Mouse (Mus musculus): Measurements from ENCODE around the gene Rpl38. TPM values are rescaled to one million over a fixed set of nuclear protein-coding genes. Genes with fewer than 3 reads are reported as not detected.
"Not testable (repeated sequence)": the region's sequence is repeated elsewhere in the genome, so short reads cannot be mapped to it uniquely, and the experiment has no call there.

Rpl38 gene
- total RNA-seq, 2 experiments from 2014 or later: 800 to 850 TPM

GRCm38 (mm10) chr11:114655350-114656008, 12.8 kb upstream of the Rpl38 start:
- DNase-seq (ENCODE audit: low spot score in 2 of 2): no peak

- no peak for DNase-seq (ENCODE audit: low spot score in 2 of 2)
Observed at GRCm38 (mm10) chr11:114656994-114657644, 11.2 kb upstream of the Rpl38 start.

- peak in 1 of 2 experiments; percentile 70 for DNase-seq (ENCODE audit: low spot score in 2 of 2)
Observed at GRCm38 (mm10) chr11:114657737-114658136, 10.6 kb upstream of the Rpl38 start.

- DNase-seq (ENCODE audit: low spot score in 2 of 2): no peak
Observed at GRCm38 (mm10) chr11:114662161-114662560, 6.2 kb upstream of the Rpl38 start.

- peak in 1 of 2 experiments; percentile 71 for DNase-seq (ENCODE audit: low spot score in 2 of 2)
Observed at GRCm38 (mm10) chr11:114662746-114663362, 5.5 kb upstream of the Rpl38 start.

GRCm38 (mm10) chr11:114664164-114664563, 4.2 kb upstream of the Rpl38 start:
- DNase-seq (ENCODE audit: low spot score in 2 of 2): no peak

GRCm38 (mm10) chr11:114665463-114665862, 2.9 kb upstream of the Rpl38 start:
- DNase-seq (ENCODE audit: low spot score in 2 of 2): no peak

GRCm38 (mm10) chr11:114666786-114667185, 1.5 kb upstream of the Rpl38 start:
- DNase-seq (ENCODE audit: low spot score in 2 of 2): no peak

- DNase-seq (ENCODE audit: low spot score in 2 of 2): no peak
Observed at GRCm38 (mm10) chr11:114667236-114667931, 940 bp upstream of the Rpl38 start.

- not testable (repeated sequence) for DNase-seq (ENCODE audit: low spot score in 2 of 2)
Observed at GRCm38 (mm10) chr11:114667932-114668285, 415 bp upstream of the Rpl38 start.

GRCm38 (mm10) chr11:114668741-114669623, 658 bp downstream of the Rpl38 start:
- peak; percentile 77 to 82 for DNase-seq (ENCODE audit: low spot score in 2 of 2)

GRCm38 (mm10) chr11:114669651-114670168, 1.4 kb downstream of the Rpl38 start:
- no peak for DNase-seq (ENCODE audit: low spot score in 2 of 2)

- DNase-seq (ENCODE audit: low spot score in 2 of 2): no peak
Observed at GRCm38 (mm10) chr11:114671147-114671546, 2.8 kb downstream of the Rpl38 start.

GRCm38 (mm10) chr11:114672794-114673718, 4.7 kb downstream of the Rpl38 start:
- DNase-seq (ENCODE audit: low spot score in 2 of 2): no peak

GRCm38 (mm10) chr11:114673719-114674050, 5.4 kb downstream of the Rpl38 start:
- no peak for DNase-seq (ENCODE audit: low spot score in 2 of 2)

- no peak for DNase-seq (ENCODE audit: low spot score in 2 of 2)
Observed at GRCm38 (mm10) chr11:114674180-114674579, 5.9 kb downstream of the Rpl38 start.

GRCm38 (mm10) chr11:114674796-114675195, 6.5 kb downstream of the Rpl38 start:
- DNase-seq (ENCODE audit: low spot score in 2 of 2): not testable (repeated sequence)

GRCm38 (mm10) chr11:114675341-114675825, 7.1 kb downstream of the Rpl38 start, which contains the start of gene Ttyh2:
Ttyh2 (plus strand) TSS chr11:114675431.
- DNase-seq (ENCODE audit: low spot score in 2 of 2): peak in 1 of 2 experiments; percentile 55

- no peak for DNase-seq (ENCODE audit: low spot score in 2 of 2)
Observed at GRCm38 (mm10) chr11:114675826-114676401, 7.6 kb downstream of the Rpl38 start.
